Mouse (Mus musculus) spleen, adult 2 months (tissue): ENCODE results near the gene Ttc32. TPM values are rescaled to one million over a fixed set of nuclear protein-coding genes. Genes with fewer than 3 reads are reported as not detected.

ENCODE experiments used
- DNase-seq, 2 experiments: peaks; one replicate each; pipeline versions ENCODE4 v3.0.0 to v3.0.0-alpha.2; 2012 to 2021; ENCODE audit warnings: low spot score in 2 of 2, low read depth in 1 of 2
- H3K27ac ChIP-seq: fragments of 200-500 bp; 2 replicates; pipeline ENCODE4 v1.5.1; 2012; ENCODE audit warnings: low read length, inconsistent platforms; ENCODE audit not compliant: insufficient read depth
- H3K27me3 ChIP-seq: fragments of 200-500 bp; 2 replicates; pipeline ENCODE4 v1.6.1; 2012; ENCODE audit warnings: mild to moderate bottlenecking, moderate library complexity, low read length, inconsistent platforms; ENCODE audit not compliant: control insufficient read depth, insufficient read depth
- H3K36me3 ChIP-seq: fragments of 200-500 bp; 2 replicates; pipeline ENCODE4 v1.6.1; 2012; ENCODE audit warnings: mild to moderate bottlenecking, low read length, inconsistent platforms; ENCODE audit not compliant: control insufficient read depth, insufficient read depth
- H3K4me1 ChIP-seq: fragments of 200-500 bp; 2 replicates; pipeline ENCODE4 v1.6.1; 2011; ENCODE audit warnings: inconsistent platforms; ENCODE audit not compliant: control insufficient read depth, insufficient read depth, insufficient read length
- H3K4me3 ChIP-seq: fragments of 200-500 bp; 2 replicates; pipeline ENCODE4 v1.5.1; 2011; ENCODE audit warnings: mild to moderate bottlenecking, inconsistent platforms; ENCODE audit not compliant: insufficient read depth, insufficient read length; ENCODE audit errors: extremely low read depth
- CTCF ChIP-seq: fragments of 200-500 bp; IDR thresholded peaks from 2 replicates; pipeline ENCODE4 v1.5.1; 2011; ENCODE audit warnings: mild to moderate bottlenecking, inconsistent platforms; ENCODE audit not compliant: insufficient read depth, insufficient read length, insufficient replicate concordance; ENCODE audit errors: extremely low read depth
- POLR2A ChIP-seq: fragments of 200-500 bp; IDR thresholded peaks from 2 replicates; pipeline ENCODE4 v1.6.1; 2011; ENCODE audit warnings: low read depth, low read length, inconsistent platforms
- WGBS: fragments of 180-500 bp; shearing (Covaris S2); methylation state at CpG from one replicate; pipeline ENCODE4 v1.1.7; 2018; 5-methylcytosine and 5-hydroxymethylcytosine counted together
- polyA plus RNA-seq: library from polyadenylated mRNA; depleted of rRNA; stranded (reverse); fragments of >200 nt; gene quantifications from 2 replicates; pipeline ENCODE4 v1.2.3, GENCODE M21; 2012

Gene Ttc32
- polyA plus RNA-seq, 1 experiment, result 7.1 TPM

DNA sequence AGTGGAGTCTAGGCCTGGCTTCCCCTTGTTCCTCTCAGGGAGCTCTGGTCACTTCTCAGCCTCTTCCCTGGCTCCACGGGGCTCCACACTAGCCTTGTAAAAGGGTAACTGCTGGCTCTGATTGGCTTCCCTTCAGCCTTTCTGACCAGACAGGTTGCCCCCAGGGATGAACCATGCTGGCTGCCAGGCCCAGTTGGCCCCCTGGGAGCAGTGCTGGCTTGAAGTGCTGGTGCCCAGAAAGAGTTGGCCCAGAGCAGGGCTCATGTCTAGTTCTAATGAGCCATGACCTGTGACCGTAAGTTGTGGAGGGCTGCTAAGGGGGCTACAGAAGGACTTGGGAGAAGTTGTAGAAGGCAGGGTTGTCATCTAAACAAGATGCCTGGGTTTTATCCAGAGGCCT lies 24.2 kb downstream of the Ttc32 start:
- TF ChIP-seq POLR2A (no peak), CTCF (no peak)

DNA sequence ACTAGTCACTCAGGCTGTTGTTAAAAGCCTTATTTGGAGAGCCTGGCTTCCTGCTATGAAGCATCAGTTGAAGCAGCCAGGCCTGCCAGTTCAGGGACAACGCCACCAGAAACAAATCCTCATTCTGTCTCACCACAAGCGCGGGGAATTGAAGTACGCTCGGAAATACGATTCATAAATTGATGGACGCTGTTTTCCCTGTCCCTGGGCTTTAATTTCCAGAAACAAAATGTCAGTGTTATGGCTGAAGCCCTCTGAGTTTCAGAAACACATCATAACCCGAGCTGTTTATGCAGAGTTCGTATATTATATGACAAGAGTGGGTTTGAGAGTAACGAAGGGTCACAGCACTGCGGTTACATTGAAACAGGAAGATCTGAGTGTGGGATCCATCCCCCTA lies 25.5 kb downstream of the Ttc32 start:
- no peak overlapping the region for H3K4me3 ChIP-seq
- no peak for TF ChIP-seq POLR2A
- TF ChIP-seq CTCF, result no peak
- H3K27ac ChIP-seq, result no peak overlapping the region
- no peaks in the 10 kb centered on the region for H3K36me3 ChIP-seq
- H3K27me3 ChIP-seq, result no peaks in the 10 kb centered on the region
- no peak for DNase-seq
- H3K4me1 ChIP-seq, result no peaks in the 10 kb centered on the region
- WGBS, result 66% methylated on average over 11 of the region's 11 CpGs

More for the DNA sequence above, 24.2 kb downstream of the Ttc32 start:
- Histone ChIP-seq H3K4me3 (no peak overlapping the region), H3K36me3 (no peaks in the 10 kb centered on the region), H3K4me1 (no peaks in the 10 kb centered on the region), H3K27ac (no peak overlapping the region), H3K27me3 (no peaks in the 10 kb centered on the region)
- no peak for DNase-seq
- WGBS, result 65% methylated on average over 2 of the region's 2 CpGs

DNA sequence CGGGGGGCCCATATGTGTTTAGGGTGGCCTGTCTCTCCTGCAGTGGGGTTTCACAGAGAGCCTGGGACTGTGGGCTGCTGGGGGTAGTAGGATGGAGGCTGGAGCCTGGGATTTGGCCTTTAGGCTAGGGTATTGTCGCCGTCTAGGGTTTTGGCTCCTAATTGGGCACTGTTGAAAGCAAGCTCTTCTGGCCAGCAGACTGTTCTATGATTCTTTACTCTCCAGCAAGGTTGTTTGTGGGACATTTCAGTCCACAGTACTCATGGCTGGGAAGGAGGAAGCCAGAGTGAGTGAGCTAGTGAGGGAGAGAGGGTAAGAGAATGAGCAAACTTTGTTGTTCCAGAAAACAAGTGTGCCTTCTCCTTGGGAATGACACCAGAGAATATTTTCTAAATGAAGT lies 29.7 kb downstream of the Ttc32 start:
- WGBS, result 90% methylated on average over 3 of the region's 3 CpGs
- no peak overlapping the region for H3K27ac ChIP-seq
- TF ChIP-seq CTCF (no peak), POLR2A (no peak)

DNA sequence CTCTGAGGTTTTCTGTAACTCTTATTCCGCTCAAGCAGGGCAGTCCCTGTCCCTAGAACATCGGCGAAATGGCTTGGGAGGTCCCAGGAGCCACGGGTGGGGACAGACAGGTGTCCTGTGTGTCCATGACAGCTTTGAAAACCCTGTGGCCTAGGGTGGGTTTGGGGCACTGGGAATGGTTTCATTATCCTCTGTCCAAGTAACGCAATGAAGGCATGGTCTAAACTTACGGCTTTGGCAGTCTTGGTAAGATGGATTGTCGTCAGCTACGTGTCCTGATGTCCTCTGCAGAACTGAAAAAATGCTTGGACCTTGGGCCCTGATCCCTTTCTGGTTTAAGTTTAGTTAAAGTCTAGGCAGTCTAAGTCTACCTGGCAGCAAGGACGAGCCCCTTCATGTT lies 30.2 kb downstream of the Ttc32 start:
- no peak overlapping the region for H3K4me3 ChIP-seq
- no peak for DNase-seq
- no peaks in the 10 kb centered on the region for H3K36me3 ChIP-seq
- no peaks in the 10 kb centered on the region for H3K4me1 ChIP-seq
- no peak overlapping the region for H3K27ac ChIP-seq
- 92% methylated on average over 9 of the region's 9 CpGs for WGBS
- TF ChIP-seq CTCF, result no peak
- no peak for TF ChIP-seq POLR2A
- H3K27me3 ChIP-seq, result no peaks in the 10 kb centered on the region

More for the DNA sequence above, 29.7 kb downstream of the Ttc32 start:
- H3K4me1 ChIP-seq, result no peaks in the 10 kb centered on the region
- no peaks in the 10 kb centered on the region for H3K27me3 ChIP-seq
- no peak for DNase-seq
- no peak overlapping the region for H3K4me3 ChIP-seq
- H3K36me3 ChIP-seq, result no peaks in the 10 kb centered on the region

DNA sequence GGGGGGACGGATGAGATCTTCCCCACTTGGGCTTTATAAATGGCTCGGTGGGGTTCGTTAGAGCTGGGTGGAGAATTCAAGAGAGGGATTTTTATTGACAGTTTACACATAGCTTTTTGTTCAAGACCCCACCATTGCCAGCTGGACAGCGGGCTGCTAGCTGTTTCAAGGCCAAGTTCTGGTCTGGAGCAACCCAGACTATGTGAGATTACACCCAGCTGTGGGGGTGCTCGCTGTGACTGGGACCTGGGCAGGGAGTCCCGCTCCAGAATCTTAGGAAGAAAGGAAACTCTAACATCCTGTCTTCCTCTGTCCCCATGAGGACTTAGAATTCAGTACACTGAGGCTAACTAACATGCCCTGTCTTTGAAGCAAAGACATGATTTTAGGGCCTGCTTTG lies 33.8 kb downstream of the Ttc32 start:
- no peaks in the 10 kb centered on the region for H3K4me1 ChIP-seq
- H3K27ac ChIP-seq, result no peak overlapping the region
- 82% methylated on average over 6 of the region's 6 CpGs for WGBS
- no peaks in the 10 kb centered on the region for H3K27me3 ChIP-seq
- H3K36me3 ChIP-seq, result no peaks in the 10 kb centered on the region
- no peak overlapping the region for H3K4me3 ChIP-seq
- no peak for DNase-seq
- TF ChIP-seq CTCF (no peak), POLR2A (no peak)

DNA sequence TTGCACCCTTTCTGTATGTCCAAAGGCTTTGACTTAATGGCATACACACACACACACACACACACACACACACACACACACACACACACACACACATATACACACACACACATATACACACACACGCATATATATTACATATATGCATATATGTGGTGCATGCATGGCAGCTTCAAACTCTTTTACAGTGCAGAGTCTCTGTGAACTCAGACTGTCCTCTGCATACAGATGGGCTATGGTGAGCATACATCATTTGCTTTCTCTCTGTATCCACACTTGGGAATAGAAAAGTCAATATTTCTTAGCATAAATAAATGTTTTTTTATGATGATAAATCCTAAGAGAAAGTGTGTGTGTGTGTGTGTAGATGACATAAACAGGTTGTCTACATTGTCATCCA lies 41.3 kb downstream of the Ttc32 start:
- DNase-seq, result no peak

DNA sequence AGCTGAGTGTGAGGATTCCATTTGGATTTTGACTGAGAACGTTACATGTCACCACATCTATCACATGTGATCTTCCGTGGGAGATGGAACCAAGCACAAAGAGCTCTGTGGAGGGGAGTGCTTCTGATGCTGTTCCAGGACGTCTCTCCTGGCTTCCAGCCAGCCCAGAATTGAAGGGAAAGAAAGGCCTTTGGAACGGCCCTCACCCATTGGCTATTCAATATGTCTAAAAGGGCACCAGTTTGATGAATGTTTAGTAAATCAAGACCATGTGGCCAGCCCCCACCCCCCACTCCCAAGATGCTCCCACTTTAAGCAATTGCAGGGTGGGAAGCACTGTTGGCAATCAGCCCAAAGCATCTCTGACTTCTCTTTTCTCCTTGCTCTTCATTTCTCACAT lies 41.7 kb downstream of the Ttc32 start:
- no peaks in the 10 kb centered on the region for H3K36me3 ChIP-seq
- 77% methylated on average over 4 of the region's 4 CpGs for WGBS
- DNase-seq, result no peak
- no peak overlapping the region for H3K4me3 ChIP-seq
- H3K27me3 ChIP-seq, result no peaks in the 10 kb centered on the region
- no peak overlapping the region for H3K27ac ChIP-seq
- no peak for TF ChIP-seq CTCF
- no peak for TF ChIP-seq POLR2A
- H3K4me1 ChIP-seq, result no peaks in the 10 kb centered on the region

More for the DNA sequence above, 41.3 kb downstream of the Ttc32 start:
- Histone ChIP-seq H3K27me3 (no peaks in the 10 kb centered on the region), H3K36me3 (no peaks in the 10 kb centered on the region), H3K27ac (no peak overlapping the region), H3K4me3 (no peak overlapping the region), H3K4me1 (no peaks in the 10 kb centered on the region)
- no peak for TF ChIP-seq POLR2A
- no peak for TF ChIP-seq CTCF
- WGBS, result 81% methylated on average over 1 of the region's 1 CpGs
